Mouse (Mus musculus) ovary, postnatal 36 days (tissue): ENCODE results near the gene Socs3.

Experiments used
- DNase-seq: peaks from one replicate; pipeline ENCODE4 v3.0.0; 2022; ENCODE audit warnings: low spot score, mixed read lengths

Socs3 gene

DNA sequence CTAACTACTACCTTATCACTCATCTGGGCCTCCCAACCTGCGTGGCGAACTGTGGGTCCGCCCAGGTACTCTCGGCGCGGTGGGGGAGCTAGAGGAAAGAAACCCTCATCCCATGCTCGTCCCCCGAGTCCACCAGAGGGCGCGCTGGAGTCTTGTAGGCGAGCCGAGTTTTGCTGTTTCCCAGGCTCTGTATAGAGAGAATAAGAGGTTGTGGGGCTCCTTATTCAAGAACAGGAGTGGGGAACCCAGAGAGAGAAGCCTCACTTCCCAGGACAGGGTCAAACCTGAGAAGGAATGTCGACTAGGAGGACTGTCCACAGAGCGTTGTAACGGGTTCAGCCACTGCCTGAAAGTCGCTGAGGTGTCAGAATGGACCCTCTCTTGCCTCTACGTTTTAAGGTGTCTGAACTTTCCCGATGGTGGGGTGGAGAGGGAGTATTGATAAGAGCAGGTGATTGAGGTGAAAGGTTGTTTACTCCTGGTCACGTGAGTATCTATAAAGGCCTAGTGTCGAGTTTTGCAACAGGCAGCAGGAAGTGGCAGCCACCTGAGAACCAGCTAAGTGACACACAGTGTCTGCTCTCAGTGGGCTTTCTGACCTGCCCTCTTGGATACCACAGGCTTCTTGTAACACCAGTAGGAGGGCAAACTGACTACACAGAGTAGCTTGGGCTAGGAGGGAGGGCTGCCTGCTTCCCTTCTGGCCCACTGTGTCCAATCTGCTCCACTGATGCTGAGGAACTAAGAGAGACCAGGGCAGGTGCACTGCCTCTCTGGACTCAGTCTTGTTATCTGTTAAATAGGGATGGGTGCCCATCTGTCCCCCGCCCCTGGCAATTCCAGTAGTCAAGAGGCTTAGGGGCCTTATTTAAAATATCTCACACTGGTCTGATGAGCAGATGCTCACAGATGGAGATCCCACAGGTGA, at the start of gene Socs3:
Gene Socs3 (minus strand): TSS at position 103 of the 928 bp plus-strand sequence.
- peak; percentile 91 for DNase-seq

DNA sequence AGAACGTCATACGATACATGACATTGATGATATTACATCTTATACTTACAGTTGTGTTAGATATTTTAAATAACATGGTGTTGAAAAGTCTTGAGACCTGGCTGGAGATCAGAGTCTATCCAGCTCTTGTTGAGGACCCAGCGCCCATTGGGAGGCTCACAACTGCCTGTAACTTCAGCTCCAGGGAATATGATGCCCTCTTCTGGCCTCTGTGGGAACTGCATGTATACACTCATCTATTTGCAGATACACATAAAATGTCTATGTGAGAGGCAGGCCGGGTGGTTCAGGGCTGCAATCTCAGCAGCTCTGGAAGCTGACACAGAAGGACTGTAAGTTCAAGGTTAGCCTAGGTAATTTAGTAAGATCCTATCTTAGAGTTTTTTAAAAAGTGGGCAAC, 48.5 kb upstream of the Socs3 start:
- DNase-seq: no peak

DNA sequence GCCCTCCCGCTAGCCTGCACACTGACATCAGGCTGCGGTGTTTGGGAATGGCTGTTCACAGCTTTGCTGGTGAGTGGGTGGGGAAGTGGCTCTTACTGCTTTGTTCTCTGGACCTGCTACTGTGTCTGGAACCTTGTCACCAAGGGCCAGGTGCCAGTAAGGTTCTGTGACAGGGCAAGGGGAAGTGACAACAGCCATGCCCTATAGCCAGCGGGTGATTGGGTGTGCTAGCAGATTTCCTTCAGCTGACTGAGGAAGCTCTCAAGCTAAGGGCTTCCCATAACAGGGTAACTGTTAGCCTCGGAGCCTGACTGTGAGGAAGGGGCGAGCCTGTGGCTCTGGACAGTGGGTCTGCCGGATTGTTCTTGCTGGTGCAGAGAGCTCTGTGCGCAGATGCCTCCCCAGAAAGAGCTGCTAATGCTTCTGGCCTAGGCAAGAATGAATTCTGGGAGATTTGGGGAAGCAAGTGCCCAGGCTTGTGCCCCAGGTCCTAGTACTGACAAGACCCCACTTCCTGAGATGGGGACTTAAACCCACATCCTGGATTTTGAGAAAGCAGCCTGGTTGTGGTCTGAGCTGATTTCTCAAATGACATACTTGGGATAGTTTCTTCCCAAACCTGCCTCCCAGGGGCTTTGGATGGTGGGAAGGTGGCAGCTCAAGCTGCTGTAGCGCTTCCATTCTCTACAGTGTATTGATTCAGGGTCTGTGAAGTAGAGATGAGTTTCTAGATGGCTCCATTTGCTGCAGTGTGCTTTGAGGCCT, 45.7 kb upstream of the Socs3 start:
- DNase-seq: no peak

DNA sequence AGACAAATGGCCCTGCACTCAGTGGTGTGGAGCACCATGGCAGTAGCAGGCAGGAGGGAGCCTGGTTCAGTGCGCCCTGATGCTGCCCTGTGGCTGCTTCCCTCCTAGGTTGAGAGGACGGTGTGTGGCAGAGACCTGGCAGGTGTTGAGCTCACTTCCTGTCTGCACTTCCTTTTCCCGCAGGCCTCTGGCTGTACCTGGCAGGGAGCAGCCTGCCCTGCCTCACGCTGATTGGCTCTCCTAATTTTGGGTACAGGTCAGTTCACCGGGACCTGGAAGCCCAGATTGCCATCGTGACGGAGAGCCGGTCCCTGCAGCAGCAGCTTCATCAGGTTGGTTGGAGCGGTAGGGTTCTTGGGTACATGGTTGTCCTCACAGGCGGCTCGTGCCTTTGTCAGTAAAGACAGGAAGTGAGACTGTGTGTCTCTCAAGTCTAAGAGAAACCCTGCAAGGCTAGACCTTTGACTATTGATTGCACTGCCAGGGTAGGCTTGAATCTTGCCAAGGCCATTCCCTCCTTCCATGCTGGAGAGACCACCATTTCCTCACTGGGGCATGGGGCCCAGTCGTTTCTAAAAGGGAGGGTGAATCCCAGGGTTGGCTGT, 44.6 kb upstream of the Socs3 start:
- DNase-seq: no peak

DNA sequence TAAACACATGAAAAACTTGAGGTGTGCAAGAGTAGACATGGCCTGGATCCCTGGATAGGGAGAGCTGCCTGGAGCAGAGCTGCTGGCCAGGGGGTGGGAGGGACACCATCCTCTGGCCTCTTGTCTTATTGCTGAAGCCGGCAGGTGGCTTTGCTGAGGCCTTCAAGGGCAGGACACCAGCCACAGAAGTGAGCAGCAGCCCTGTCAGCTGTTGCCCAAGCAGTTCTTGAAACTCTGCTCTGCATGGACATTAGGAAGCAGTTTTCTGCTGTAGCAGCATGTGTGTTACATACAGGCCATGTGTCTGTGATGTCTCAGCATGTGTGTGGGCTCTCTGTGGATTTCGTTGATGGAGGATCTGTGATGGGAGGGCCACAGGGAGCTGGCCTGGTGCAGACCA, 43.5 kb upstream of the Socs3 start:
- no peak for DNase-seq

DNA sequence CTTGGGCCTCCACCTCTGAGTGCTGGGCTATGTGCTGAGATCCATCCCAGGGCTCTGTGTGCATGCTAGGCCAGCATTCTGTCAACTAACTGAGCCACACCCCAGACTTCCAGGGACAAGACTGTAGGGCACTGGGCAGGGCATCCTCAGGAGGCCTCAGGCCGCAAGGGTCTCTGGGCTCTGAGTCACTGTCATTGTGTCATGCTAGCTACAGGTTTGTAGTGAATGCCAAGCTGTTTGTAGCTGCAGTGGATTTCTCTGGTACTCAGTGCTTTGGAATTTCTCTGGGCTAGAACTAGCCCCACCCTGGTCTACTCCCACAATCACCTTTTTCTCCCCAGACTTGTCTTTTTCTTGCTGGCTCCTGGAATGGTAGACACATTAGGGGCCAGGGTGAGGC, 42.7 kb upstream of the Socs3 start:
- no peak for DNase-seq

DNA sequence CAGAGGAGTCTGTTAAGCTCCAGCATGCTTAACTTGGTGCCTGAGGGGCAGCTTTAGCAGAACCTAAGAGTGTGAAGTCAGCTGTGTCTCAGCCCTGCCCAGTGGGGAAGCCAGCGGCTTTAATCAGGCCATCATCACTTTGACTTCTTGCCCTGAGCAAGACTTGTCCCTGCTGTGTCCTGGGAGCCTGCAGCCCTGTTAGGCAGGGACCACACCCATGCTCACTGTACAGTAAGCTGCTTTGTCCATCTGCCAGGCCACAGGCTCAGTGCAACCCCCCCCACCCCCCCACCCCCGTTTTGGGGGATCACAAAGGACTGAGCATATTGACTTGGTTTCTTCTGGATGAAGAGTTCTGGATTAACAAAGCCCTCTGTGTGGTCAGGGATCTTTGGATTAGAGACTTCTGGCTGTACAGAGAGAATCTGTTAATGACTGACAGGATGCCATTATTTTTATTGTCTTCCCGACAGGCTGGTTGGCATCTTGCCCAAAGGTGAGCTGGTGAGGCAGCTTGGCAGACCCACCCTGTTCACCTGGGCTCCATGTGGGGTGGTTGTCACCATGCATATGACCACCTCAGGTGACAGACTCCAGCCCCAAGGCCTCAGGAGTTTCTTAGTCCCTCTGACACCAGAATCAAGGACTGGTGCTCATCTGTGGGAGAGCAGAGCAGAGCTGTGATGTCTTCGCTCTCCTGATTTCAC, 40.2 kb upstream of the Socs3 start:
- no peak for DNase-seq

DNA sequence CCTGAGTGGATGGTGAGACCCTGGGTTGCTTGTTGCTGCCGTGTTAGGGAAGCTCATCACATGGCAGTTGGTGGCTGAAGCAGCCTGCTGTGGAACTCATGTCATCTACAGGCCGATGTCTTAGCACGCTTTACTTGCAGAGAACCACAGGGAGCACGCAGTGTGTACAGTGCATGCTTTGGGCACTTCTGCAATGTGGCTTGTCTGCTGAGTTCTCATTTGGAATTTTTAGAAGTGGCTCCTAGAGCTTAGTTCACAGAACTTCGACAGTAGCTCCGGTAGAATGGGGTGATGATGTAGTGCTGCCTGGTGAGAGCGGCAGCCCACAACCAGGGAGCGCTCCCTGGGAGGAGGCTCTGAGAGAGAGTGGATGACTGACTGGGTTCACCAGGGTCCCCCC, 39.0 kb upstream of the Socs3 start:
- DNase-seq: no peak

DNA sequence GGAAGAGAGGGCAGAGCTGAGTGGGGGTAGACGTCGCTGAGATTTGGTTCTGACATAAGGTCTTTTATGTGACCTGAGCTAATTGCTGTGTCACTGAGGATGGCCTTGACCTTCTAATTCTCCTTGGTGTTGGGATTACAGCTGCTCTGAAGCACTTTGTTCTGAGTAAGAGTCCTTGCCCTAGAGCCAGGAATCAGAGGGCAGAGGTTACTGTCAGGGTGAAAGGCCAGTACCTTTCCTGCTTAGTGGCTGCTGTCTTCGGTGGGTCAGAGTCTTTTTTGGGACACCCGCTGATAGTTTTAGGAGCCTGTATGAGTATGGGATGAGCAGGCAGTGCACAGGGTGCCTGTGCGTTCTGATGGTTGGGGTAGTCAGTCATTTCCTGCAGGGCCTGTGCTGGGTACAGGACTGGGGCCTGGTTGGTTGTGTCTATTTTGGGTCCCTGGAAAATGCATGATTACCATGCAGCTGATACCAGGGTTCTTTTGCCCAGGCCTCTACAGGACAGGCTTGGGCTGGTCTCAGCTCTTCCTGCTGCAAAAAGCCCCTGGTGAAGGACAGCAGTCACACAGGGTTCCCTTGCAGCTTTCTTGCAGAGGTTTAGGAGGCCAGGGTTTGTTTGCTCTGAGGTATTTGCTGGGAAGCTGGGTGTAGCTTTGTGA, 38.4 kb upstream of the Socs3 start:
- DNase-seq: no peak

DNA sequence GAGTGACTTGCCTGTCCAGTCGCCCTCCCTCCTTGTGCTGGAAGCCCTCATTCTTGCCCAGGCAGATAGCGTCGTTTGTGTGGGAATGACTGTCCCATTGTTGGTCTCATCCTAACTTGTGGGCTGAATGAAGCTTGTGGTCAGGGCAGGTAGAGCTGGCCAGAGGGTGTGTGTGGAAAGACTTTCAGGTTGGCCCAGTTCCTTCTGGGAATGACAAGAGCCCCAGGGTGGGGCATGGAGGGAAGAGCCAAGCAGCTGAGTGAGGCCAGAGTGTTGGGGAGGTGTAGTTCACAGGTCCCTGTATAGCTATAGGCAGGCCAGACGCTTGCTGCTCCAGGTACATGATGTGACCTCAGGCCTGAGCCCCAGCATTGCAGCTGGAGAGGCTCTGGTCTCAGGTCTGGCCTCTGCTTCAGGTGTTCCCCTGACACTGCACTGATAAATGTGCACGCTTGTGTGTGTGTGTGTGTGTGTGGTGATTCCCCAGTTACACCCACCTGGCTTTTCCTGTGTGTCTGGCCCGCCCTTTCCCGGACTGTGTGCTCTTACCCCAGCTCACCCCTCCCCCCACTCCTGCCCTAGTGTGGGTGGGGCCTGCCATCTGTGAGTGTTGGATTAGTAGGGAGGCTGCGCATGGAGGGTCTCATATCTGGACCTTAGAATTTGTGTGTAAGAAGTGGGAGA, 37.8 kb upstream of the Socs3 start:
- DNase-seq: no peak

DNA sequence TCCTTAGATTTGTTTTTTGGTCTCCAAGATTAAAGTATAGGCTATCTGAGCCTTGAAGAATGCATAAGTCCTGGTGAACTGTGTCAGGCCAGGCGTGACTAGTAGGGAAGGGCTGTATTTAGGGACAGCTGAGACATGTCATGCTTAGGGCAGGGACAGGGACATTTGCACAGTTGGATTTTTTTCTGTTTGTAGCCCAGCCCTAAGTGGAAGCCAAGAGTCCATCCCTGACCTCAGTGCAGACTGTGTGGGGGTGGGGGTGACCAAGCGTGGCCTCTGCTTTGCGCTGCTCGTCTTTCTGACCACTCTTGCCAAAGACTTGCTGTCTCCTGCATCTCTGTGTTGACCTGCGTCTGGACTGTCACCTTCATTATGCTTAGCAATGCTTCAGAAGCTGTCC, 34.4 kb upstream of the Socs3 start:
- DNase-seq: no peak

DNA sequence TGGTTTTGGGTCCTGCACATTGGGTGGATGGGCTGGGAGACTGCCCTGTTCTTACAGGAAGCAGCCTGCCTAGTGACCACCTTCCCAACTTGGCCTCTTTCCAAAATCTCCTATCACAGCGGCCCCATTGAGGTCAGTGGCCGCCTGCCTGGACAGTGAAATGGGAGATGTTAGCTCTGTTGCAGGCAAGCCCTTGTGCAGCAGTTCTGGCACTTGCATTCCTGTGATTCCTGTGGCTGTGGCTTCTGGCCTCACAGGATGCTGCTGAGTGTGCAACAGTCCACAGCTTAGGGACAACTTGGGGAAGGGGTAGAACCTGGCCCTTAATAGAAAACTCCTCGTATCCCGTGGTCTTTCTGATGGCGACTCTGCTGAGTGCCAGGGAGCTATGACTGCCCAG, 33.9 kb upstream of the Socs3 start:
- DNase-seq: no peak

DNA sequence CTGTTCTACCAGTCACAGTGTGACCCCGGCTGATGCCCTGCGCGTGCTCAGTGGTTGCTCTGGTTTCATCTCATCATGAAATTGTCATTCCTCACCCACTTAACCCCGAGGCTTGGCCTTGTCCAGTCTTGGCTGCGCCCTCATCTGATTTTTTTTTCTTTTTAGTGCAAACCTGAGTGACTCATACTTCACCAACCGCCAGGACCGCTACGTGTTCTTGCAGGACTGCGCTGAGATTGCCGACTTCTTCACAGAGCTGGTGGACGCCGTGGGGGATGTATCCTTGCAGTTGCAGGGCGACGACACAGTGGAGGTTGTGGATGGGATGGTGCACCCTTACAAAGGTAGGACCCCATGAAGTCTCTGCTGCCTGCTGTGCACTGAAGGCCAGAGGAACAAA, 33.3 kb upstream of the Socs3 start:
- no peak for DNase-seq

DNA sequence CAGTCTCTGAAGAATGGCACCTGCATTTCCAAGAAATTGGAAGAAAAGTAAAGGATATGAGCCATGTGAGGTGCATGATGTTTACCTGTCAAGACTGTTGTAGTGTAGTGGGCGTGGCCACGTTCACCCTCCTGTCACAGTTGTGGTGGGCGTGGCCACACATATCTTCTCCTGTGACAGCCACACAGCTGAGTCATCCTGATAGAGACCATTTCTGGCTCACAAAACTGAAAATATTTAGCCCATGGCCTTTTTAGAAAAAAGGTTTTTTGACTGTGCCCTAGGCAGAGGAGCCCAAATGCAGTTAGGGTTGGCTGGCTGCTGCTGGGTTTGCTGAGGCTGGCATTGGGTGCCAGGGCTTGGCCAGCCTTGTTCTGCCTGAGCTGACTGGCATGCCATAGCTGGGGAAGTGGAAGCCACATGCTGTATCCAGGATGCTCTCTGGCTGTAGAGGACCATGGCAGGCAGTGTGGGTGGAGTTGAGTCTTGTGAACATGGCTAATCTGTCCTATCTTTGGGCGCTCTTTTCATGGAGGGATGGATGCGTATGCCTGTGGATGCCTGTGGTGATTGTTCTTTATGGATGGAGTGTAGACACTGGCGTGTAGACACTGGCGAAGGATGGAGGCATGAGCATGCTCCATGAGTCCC, 30.8 kb upstream of the Socs3 start:
- no peak for DNase-seq

DNA sequence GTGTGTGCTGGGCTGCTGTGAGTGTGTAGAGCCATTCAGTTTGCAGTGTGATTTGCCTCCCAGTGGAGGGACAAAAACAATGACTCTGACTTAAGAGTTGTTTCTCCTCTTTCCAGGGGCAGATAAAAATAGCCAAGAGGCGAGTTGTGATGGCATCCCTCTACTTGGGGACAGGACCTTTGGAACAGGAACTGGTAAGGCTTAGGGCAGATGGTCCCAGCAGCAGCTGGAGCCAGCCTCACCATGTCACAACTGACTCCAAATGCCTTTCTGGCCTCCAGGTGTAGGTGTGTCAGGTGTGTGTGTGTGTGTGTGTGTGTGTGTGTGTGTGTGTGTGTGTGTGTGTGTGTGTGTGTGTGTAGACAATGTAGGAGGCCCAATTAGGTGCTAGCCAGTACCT, 30.2 kb upstream of the Socs3 start:
- DNase-seq: no peak

DNA sequence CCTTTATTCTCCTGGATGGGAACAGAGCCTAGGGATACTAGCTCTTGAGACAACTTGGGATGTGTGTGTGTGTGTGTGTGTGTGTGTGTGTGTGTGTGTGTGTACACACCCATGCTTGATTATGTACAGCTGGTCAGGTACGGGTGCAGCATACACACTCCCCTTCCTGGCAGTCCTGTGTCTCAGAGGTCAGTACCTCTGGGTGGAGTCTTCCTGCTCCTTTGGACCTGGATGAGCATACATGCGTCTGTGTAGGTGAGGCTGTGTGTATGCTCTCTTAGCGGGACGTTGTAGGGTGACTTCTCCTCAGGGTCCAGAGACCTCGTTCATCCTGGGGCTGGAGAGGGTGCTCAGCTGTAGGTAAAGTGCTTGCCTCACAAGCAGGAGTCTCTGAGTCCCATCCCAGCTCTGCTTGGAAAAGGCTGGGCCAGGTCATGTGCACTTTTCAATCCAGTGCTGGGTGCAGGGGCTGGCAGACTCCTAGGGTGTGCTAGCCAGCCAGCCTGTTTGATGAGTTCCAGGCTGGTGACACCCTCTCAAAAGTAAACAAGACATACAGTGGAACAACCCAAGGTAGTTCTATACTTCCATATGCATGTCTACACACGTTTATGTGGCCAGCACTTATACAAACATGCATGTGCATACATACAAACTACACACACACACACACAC, 29.6 kb upstream of the Socs3 start:
- no peak for DNase-seq

DNA sequence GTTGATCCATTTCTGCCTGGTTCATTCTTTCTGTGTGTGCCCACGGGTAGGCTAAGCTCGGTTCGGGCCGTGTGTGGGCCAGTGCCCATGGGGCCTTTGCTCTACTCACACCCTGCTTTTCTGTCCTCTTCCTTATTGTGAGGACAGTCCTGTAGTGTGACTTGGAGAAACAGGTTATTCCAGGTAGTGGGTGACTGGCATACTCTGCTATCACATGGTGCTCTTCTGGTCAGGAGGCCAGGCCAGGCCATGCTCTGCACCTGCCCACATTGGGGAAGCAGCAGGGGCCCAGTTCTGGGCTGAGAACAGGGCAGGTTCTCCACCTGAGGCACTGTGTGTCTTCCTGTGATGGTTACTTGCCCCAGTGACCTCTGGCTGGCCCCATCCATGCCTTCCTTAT, 28.5 kb upstream of the Socs3 start:
- DNase-seq: no peak

DNA sequence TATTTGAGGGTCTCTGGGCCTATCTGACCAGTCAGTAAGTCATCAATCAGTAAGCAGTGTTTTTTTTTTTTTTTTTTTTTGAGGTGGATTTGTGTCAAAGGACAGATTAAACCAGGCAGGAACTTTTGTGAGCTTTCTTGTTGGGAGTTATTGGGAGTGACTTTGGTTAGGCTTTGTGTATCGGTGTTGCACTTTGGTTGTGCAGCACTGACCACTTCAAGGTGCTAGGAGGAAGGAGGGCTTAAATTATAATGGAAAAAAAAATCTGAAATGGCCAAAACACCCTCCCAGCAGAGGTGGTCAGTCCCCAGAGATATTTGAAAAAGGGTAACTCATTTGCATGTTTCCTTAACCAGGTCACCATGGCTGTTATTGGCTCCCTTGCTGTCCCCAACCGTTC, 27.2 kb upstream of the Socs3 start:
- no peak for DNase-seq

DNA sequence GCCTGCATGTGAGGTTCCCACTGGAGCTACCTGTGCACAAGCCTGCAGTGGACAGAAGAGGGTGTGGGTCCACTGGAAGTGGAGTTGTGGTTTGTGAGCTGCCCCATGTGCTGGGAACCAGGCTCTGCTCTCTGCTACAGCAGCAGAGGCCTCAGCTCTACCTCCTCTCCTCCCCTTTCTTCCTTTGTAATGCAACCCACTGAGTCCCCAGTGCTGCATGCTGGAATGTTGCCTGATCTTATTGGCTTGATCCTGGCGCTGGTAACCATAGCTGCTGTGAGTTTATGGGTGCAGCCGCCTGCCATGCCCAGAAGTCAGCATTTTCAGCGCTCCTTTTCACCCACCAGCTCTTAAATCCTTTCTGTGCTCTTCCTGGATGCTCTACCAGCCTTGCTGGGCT, 26.2 kb upstream of the Socs3 start:
- no peak for DNase-seq

DNA sequence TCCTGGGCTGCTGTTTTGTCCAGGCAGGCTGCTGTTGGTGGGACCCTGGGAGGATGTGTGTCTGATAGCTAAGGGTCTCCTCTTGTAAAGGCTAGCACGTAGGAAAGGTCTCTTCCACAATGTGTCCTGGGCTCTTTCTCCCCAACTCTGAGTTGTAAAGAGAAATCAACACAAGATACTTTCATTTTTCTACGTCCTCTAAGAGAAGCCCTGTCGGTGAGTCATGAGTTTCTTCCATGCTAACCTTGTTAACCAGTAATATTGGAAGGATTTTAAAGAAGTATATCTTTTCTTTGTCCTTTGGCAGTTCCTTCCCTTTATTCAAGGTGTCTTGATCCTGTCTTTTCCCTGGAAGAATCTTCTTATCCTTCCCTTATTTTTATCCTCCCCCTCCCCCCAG, 25.8 kb upstream of the Socs3 start:
- DNase-seq: no peak
